Mouse (Mus musculus): ENCODE data around the gene Tecpr2. TPM values are rescaled to one million over a fixed set of nuclear protein-coding genes. Genes with fewer than 3 reads are reported as not detected.

Gene Tecpr2
- polyA plus RNA-seq, 2 experiments, result 1.1 to 2.3 TPM

GRCm38 (mm10) chr12:111019086-111019485 lies 130.0 kb downstream of the Tecpr2 start:
- no peak for DNase-seq (ENCODE audit: low read depth in 3 of 3, low spot score in 3 of 3)
- Histone ChIP-seq H3K4me2 (ENCODE audit: low read depth) (no peak overlapping the region), H3K4me3 (ENCODE audit: insufficient read depth in 1 of 2, low read depth in 2 of 2, low read length in 2 of 2) (no peak overlapping the region), H3K36me3 (replicated peaks; ENCODE audit: control insufficient read depth, insufficient read depth, low read depth) (no peaks in the 10 kb centered on the region), H3K9ac (replicated peaks) (no peak overlapping the region), H3K27ac (no peak overlapping the region), H3K4me1 (replicated peaks; ENCODE audit: control insufficient read depth in 2 of 2, insufficient read depth in 2 of 2, low read length in 1 of 2) (peaks cover 0 to 3% of the 10 kb centered on the region in 2 experiments; a peak in 1 of 4 replicates), H3K9me3 (ENCODE audit: control insufficient read depth, low read length) (no peaks in the 10 kb centered on the region), H3K27me3 (ENCODE audit: control insufficient read depth, insufficient read depth, low read length) (no peaks in the 10 kb centered on the region)
- WGBS (ENCODE audit: insufficient replicate concordance), result 77% methylated on average over 2 of the region's 2 CpGs
- TF ChIP-seq CTCF (IDR thresholded peaks at IDR 0.05; ENCODE audit: low read depth) (no peak), EP300 (IDR thresholded peaks at IDR 0.05; ENCODE audit: low read depth) (no peak)
- no peak for ATAC-seq (ENCODE audit: insufficient read depth)

GRCm38 (mm10) chr12:111021138-111021537 lies 132.1 kb downstream of the Tecpr2 start:
- no peak overlapping the region for H3K9ac ChIP-seq (replicated peaks)
- no peak overlapping the region for H3K4me3 ChIP-seq (ENCODE audit: insufficient read depth in 1 of 2, low read depth in 2 of 2, low read length in 2 of 2)
- no peak overlapping the region for H3K4me2 ChIP-seq (ENCODE audit: low read depth)
- WGBS (ENCODE audit: insufficient replicate concordance), result 44% methylated on average over 1 of the region's 1 CpGs
- H3K9me3 ChIP-seq (ENCODE audit: control insufficient read depth, low read length), result no peaks in the 10 kb centered on the region
- no peak for ATAC-seq (ENCODE audit: insufficient read depth)
- no peaks in the 10 kb centered on the region for H3K27me3 ChIP-seq (ENCODE audit: control insufficient read depth, insufficient read depth, low read length)
- no peak overlapping the region for H3K27ac ChIP-seq
- H3K4me1 ChIP-seq (replicated peaks; ENCODE audit: control insufficient read depth in 2 of 2, insufficient read depth in 2 of 2, low read length in 1 of 2), result peaks cover 0 to 3% of the 10 kb centered on the region in 2 experiments; a peak in 1 of 4 replicates
- no peak for TF ChIP-seq CTCF (IDR thresholded peaks at IDR 0.05; ENCODE audit: low read depth)
- TF ChIP-seq EP300 (IDR thresholded peaks at IDR 0.05; ENCODE audit: low read depth), result no peak
- no peak for DNase-seq (ENCODE audit: low read depth in 3 of 3, low spot score in 3 of 3)
- no peaks in the 10 kb centered on the region for H3K36me3 ChIP-seq (replicated peaks; ENCODE audit: control insufficient read depth, insufficient read depth, low read depth)

- WGBS (ENCODE audit: insufficient replicate concordance), result 37% methylated on average over 3 of the region's 3 CpGs
- Histone ChIP-seq H3K4me2 (ENCODE audit: low read depth) (no peak overlapping the region), H3K9ac (replicated peaks) (no peak overlapping the region), H3K27me3 (ENCODE audit: control insufficient read depth, insufficient read depth, low read length) (no peaks in the 10 kb centered on the region), H3K36me3 (replicated peaks; ENCODE audit: control insufficient read depth, insufficient read depth, low read depth) (no peaks in the 10 kb centered on the region), H3K4me1 (replicated peaks; ENCODE audit: control insufficient read depth in 2 of 2, insufficient read depth in 2 of 2, low read length in 1 of 2) (peaks cover 0 to 3% of the 10 kb centered on the region in 2 experiments; a peak in 1 of 4 replicates), H3K4me3 (ENCODE audit: insufficient read depth in 1 of 2, low read depth in 2 of 2, low read length in 2 of 2) (no peak overlapping the region), H3K9me3 (ENCODE audit: control insufficient read depth, low read length) (no peaks in the 10 kb centered on the region), H3K27ac (no peak overlapping the region)
- no peak for ATAC-seq (ENCODE audit: insufficient read depth)
- DNase-seq (ENCODE audit: low read depth in 3 of 3, low spot score in 3 of 3), result no peak
- TF ChIP-seq EP300 (IDR thresholded peaks at IDR 0.05; ENCODE audit: low read depth) (no peak), CTCF (IDR thresholded peaks at IDR 0.05; ENCODE audit: low read depth) (no peak)
Measured at GRCm38 (mm10) chr12:111021577-111021976, 132.5 kb downstream of the Tecpr2 start.

Other genes starting within 250 kb of the Tecpr2 start
- not detected in 2 replicates for gene 1700001K19Rik, start 206.6 kb upstream of the Tecpr2 start, polyA plus RNA-seq (2012; rRNA removed)
- not detected in 2 replicates for gene 1700001K19Rik, start 206.6 kb upstream of the Tecpr2 start, polyA plus RNA-seq (2014; fragmentation: Nextera tagmentation; extraction: Ambion mirVana)
- gene Hsp90aa1, start 186.5 kb upstream of the Tecpr2 start, polyA plus RNA-seq (2012; rRNA removed), result 103 and 161 TPM in 2 replicates
- gene Hsp90aa1, start 186.5 kb upstream of the Tecpr2 start, polyA plus RNA-seq (2014; fragmentation: Nextera tagmentation; extraction: Ambion mirVana), result 653 and 697 TPM in 2 replicates
- 9.1 and 10.1 TPM in 2 replicates for gene Wdr20, start 151.3 kb upstream of the Tecpr2 start, polyA plus RNA-seq (2012; rRNA removed)
- gene Wdr20, start 151.3 kb upstream of the Tecpr2 start, polyA plus RNA-seq (2014; fragmentation: Nextera tagmentation; extraction: Ambion mirVana), result 7.5 and 8.8 TPM in 2 replicates
- gene Mok, start 48.3 kb upstream of the Tecpr2 start, polyA plus RNA-seq (2012; rRNA removed), result 0.18 and 0.24 TPM in 2 replicates
- 0.23 and 0.43 TPM in 2 replicates for gene Mok, start 48.3 kb upstream of the Tecpr2 start, polyA plus RNA-seq (2014; fragmentation: Nextera tagmentation; extraction: Ambion mirVana)
- gene Zfp839, start 39.0 kb upstream of the Tecpr2 start, polyA plus RNA-seq (2012; rRNA removed), result 1.4 and 1.9 TPM in 2 replicates
- 0.62 and 0.67 TPM in 2 replicates for gene Zfp839, start 39.0 kb upstream of the Tecpr2 start, polyA plus RNA-seq (2014; fragmentation: Nextera tagmentation; extraction: Ambion mirVana)
- 31.0 and 42.9 TPM in 2 replicates for gene Cinp, start 119 bp upstream of the Tecpr2 start, polyA plus RNA-seq (2012; rRNA removed)
- gene Cinp, start 119 bp upstream of the Tecpr2 start, polyA plus RNA-seq (2014; fragmentation: Nextera tagmentation; extraction: Ambion mirVana), result 65.1 and 68.2 TPM in 2 replicates
- 47.4 and 57.4 TPM in 2 replicates for gene Ankrd9, start 89.8 kb downstream of the Tecpr2 start, polyA plus RNA-seq (2012; rRNA removed)
- 41.8 and 49.8 TPM in 2 replicates for gene Ankrd9, start 89.8 kb downstream of the Tecpr2 start, polyA plus RNA-seq (2014; fragmentation: Nextera tagmentation; extraction: Ambion mirVana)
- gene Rcor1, start 150.1 kb downstream of the Tecpr2 start, polyA plus RNA-seq (2012; rRNA removed), result 7.2 and 9.1 TPM in 2 replicates
- gene Rcor1, start 150.1 kb downstream of the Tecpr2 start, polyA plus RNA-seq (2014; fragmentation: Nextera tagmentation; extraction: Ambion mirVana), result 5.8 and 6.2 TPM in 2 replicates